Mouse (Mus musculus): ENCODE data around the gene Hbb-bh1. TPM values are rescaled to one million over a fixed set of nuclear protein-coding genes. Genes with fewer than 3 reads are reported as not detected.

The Hbb-bh1 gene
- 1.3 and 2.5 TPM in 2 replicates for polyA plus RNA-seq (2015; fragmentation: Nextera tagmentation; extraction: Ambion mirVana)

DNA sequence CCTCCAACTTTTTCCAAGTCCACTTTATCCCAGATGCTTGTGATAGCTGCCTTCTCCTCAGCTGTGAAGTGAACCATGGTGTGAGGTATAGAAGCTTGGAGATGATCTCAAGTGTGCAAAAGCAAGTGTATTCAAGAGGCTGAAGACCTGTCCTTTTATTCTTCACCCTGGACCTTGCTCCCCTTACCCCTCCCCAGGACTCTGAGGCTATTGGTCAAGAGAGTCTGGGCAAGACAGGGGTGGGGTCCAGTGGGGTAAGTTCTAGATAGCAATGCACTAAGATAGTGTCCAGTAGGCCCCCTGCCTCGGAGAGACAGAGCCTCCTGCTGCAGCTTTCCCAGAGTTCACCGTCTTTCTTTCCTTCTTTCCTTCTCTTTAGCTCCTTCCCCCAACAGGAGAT lies at the start of gene Hbb-bh1:
Hbb-bh1 (minus strand) TSS at position 131 of the 400 bp plus-strand sequence.
- WGBS = 94% methylated on average over 2 of the region's 2 CpGs
- Histone ChIP-seq H3K27me3 (no peaks in the 10 kb centered on the region), H3K9ac (no peak within 1 kb of the TSS), H3K4me3 (no peak within 1 kb of the TSS), H3K4me2 (no peak within 1 kb of the TSS), H3K9me3 (no peaks in the 10 kb centered on the region), H3K36me3 (no peaks in the 10 kb centered on the region), H3K27ac (replicated peaks) (no peak within 1 kb of the TSS), H3K4me1 (replicated peaks) (no peaks in the 10 kb centered on the region)
- ATAC-seq (ENCODE audit: low FRiP score, low read depth) = no peak

DNA sequence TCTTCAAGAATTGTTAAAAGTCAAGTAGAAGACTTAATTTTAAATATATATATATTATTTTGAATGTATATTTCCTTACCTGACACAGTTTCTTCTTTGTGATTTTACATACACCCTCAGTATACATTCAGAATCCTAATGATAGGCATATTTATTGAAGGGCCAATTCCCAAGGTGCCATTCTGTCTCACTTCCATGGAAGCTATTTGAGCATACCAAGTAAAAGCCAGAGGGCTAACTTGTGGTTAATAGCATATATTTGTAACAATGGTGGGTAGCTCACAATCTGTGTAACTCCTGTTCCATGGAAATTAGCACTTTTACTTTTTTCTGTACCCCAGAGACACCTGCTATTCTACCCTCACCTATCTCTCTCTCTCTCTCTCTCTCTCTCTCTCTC lies 43.2 kb upstream of the Hbb-bh1 start, which contains the start of gene Olfr66:
Olfr66 (minus strand) TSS at position 101 of the 400 bp plus-strand sequence.
- Histone ChIP-seq H3K4me2 (no peak within 1 kb of the TSS), H3K4me1 (replicated peaks) (no peaks in the 10 kb centered on the region), H3K9me3 (no peaks in the 10 kb centered on the region), H3K9ac (no peak within 1 kb of the TSS), H3K27ac (replicated peaks) (no peak within 1 kb of the TSS), H3K4me3 (no peak within 1 kb of the TSS), H3K27me3 (no peaks in the 10 kb centered on the region), H3K36me3 (no peaks in the 10 kb centered on the region)
- ATAC-seq (ENCODE audit: low FRiP score, low read depth) = no peak

DNA sequence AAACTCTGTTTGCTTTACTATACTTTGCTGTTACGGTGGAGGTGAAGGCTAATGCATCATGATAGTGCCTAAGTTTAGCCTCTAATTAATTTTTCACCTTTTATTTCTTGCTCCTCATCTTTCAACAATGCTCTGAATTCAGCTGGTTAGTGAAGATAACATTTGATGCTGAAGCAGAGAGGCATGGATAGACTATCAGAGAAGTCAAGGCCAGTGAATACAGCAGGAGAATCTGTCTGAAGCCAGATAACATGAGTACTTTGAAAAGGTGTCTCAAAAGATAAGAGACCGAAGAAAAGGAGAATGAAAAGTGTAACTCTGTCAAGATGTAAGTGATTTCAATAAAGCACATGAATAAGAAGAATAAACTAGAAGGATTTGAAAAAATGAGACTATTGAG lies 34.1 kb upstream of the Hbb-bh1 start:
- Histone ChIP-seq H3K27ac (replicated peaks) (no peak overlapping the region), H3K4me1 (replicated peaks) (no peaks in the 10 kb centered on the region), H3K9ac (no peak overlapping the region), H3K4me2 (no peak overlapping the region), H3K36me3 (no peaks in the 10 kb centered on the region), H3K9me3 (no peaks in the 10 kb centered on the region), H3K4me3 (no peak overlapping the region), H3K27me3 (no peaks in the 10 kb centered on the region)
- WGBS = 89% methylated on average over 2 of the region's 2 CpGs
- no peak for ATAC-seq (ENCODE audit: low FRiP score, low read depth)

DNA sequence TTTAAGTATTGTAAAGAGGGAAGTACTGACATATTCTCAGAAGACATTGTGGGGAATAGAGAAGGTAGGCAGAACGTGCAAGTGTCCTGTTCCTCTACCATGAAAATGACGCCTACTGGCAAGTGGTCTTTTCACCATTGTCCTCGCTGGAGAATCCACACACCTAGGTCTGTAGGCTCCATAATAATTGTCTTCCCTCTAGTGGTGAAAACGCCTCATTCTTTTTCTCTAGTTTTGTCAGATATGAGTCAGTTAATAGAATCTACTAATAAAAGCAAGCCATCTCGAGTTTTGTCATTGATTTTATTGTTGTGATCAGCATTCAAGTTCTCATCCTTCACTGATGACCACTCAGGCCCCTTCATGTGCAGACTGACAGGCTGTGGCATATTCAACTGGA lies 31.5 kb upstream of the Hbb-bh1 start:
- no peaks in the 10 kb centered on the region for H3K9me3 ChIP-seq
- no peaks in the 10 kb centered on the region for H3K27me3 ChIP-seq
- 56% methylated on average over 5 of the region's 5 CpGs for WGBS
- H3K4me2 ChIP-seq = no peak overlapping the region
- no peak overlapping the region for H3K4me3 ChIP-seq
- no peaks in the 10 kb centered on the region for H3K36me3 ChIP-seq
- no peak overlapping the region for H3K9ac ChIP-seq
- ATAC-seq (ENCODE audit: low FRiP score, low read depth) = no peak
- no peak overlapping the region for H3K27ac ChIP-seq (replicated peaks)
- no peaks in the 10 kb centered on the region for H3K4me1 ChIP-seq (replicated peaks)

DNA sequence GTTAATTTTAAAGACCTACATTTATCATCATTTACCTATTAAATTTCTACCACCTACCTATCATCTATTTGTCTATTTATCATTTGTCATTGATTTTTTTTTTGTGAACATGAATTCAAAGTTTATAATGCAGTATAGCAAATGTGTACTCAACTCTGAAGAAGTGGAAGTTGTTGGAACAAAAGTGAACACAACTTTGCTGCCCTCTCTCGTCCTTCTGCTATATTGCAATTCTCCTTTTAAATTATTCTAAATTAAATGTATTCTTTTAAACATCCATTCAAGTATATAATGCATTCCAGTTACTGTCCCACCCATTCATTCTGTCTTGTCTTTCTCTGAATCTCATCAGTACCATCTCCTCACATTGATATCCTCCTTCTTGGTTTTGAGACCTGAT lies 30.1 kb upstream of the Hbb-bh1 start:
- no peak overlapping the region for H3K9ac ChIP-seq
- H3K36me3 ChIP-seq = no peaks in the 10 kb centered on the region
- H3K4me1 ChIP-seq (replicated peaks) = no peaks in the 10 kb centered on the region
- H3K9me3 ChIP-seq = no peaks in the 10 kb centered on the region
- 20% methylated on average over 1 of the region's 1 CpGs for WGBS
- H3K4me2 ChIP-seq = no peak overlapping the region
- no peak for ATAC-seq (ENCODE audit: low FRiP score, low read depth)
- H3K27ac ChIP-seq (replicated peaks) = no peak overlapping the region
- no peak overlapping the region for H3K4me3 ChIP-seq
- H3K27me3 ChIP-seq = no peaks in the 10 kb centered on the region

DNA sequence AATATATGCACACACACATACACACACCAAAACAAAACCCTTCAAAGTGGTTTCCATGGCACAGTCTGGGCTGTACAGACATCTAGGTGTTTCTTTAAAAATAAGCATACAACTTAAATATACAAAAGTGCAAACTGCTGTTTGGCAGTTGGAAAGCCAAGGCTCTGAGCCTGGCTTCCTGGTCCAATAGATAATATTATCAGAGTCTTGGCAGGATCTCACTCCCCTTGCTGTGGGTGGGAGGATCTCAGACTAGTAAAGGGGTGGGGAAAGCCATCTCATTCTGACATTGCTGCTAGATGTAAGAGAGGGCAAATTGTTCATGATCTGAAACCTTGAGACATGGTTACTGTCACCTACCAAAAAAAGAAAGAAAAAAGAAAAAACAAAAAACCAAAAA lies 27.7 kb upstream of the Hbb-bh1 start:
- no peak overlapping the region for H3K4me3 ChIP-seq
- H3K4me1 ChIP-seq (replicated peaks) = no peaks in the 10 kb centered on the region
- no peaks in the 10 kb centered on the region for H3K27me3 ChIP-seq
- H3K27ac ChIP-seq (replicated peaks) = no peak overlapping the region
- H3K36me3 ChIP-seq = no peaks in the 10 kb centered on the region
- ATAC-seq (ENCODE audit: low FRiP score, low read depth) = no peak
- no peaks in the 10 kb centered on the region for H3K9me3 ChIP-seq
- no peak overlapping the region for H3K9ac ChIP-seq
- no peak overlapping the region for H3K4me2 ChIP-seq

DNA sequence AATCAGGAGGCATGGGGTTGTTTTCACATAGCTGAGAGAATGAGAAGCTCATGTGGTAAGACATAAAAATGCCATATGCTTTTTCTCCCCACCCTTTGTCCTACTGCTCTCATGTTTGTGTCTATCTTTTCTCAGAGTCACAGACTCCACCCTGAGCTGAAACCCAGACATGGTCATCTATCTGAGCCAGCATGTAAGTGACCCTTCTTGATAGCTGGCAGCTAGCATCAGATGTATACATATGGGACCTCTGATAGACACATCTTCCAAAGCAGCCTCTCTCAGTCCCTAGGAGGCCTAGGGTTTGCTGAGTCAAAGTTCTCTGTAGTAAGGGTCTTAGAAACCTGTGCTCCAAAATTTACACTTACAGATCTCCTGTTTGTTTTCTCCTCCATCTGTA lies 22.8 kb upstream of the Hbb-bh1 start:
- ATAC-seq (ENCODE audit: low FRiP score, low read depth) = no peak
- H3K4me3 ChIP-seq = no peak overlapping the region
- no peaks in the 10 kb centered on the region for H3K36me3 ChIP-seq

DNA sequence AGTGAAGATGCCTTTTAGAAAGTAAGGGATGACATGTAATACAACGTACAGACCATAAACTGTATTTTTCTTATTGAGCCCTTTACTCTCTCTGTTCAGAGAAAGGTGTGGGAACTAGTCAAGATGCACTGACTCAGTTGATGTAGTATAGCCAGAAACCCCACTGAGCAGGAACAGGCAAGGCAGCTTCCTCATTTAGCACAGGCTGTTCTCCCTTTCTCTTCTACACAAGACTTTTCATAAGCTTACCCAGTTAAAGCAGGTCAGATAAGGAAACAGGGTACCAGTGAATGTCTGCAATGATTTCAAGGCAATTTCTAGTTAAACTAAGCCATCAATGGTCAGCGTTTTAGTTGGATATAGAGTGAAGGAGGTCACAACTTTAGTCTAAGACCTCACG lies 18.6 kb upstream of the Hbb-bh1 start:
- no peak for ATAC-seq (ENCODE audit: low FRiP score, low read depth)

More for the DNA sequence above, 22.8 kb upstream of the Hbb-bh1 start:
- Histone ChIP-seq H3K9ac (no peak overlapping the region), H3K4me1 (replicated peaks) (no peaks in the 10 kb centered on the region), H3K27ac (replicated peaks) (no peak overlapping the region), H3K27me3 (no peaks in the 10 kb centered on the region), H3K4me2 (no peak overlapping the region), H3K9me3 (no peaks in the 10 kb centered on the region)

DNA sequence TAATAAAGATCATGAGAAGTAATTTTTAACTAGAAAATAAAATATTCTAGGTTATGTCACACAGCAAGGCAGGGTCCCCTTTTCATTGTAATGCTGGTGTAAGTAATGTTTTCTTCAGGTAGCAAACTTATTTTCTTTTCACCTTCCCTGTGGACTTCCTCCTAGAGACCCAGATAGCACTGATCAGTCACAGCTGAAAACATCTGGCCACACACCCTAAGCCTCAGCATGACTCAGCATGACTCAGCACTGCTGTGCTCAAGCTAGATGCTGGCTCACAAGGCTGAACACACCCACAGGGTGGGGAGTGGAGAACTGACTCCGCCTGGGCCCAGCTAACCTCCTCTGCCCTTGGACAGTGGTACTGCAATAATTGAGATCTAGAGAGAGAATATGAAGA lies 17.9 kb upstream of the Hbb-bh1 start:
- Histone ChIP-seq H3K9ac (no peak overlapping the region), H3K36me3 (no peaks in the 10 kb centered on the region), H3K4me2 (no peak overlapping the region), H3K9me3 (no peaks in the 10 kb centered on the region), H3K27ac (replicated peaks) (no peak overlapping the region), H3K27me3 (no peaks in the 10 kb centered on the region), H3K4me1 (replicated peaks) (no peaks in the 10 kb centered on the region), H3K4me3 (no peak overlapping the region)
- no peak for ATAC-seq (ENCODE audit: low FRiP score, low read depth)
- 71% methylated on average over 1 of the region's 1 CpGs for WGBS

More for the DNA sequence above, 18.6 kb upstream of the Hbb-bh1 start:
- H3K27me3 ChIP-seq = no peaks in the 10 kb centered on the region
- no peak overlapping the region for H3K27ac ChIP-seq (replicated peaks)
- no peaks in the 10 kb centered on the region for H3K36me3 ChIP-seq
- 83% methylated on average over 3 of the region's 3 CpGs for WGBS
- no peaks in the 10 kb centered on the region for H3K4me1 ChIP-seq (replicated peaks)
- H3K4me2 ChIP-seq = no peak overlapping the region
- no peak overlapping the region for H3K9ac ChIP-seq
- H3K9me3 ChIP-seq = no peaks in the 10 kb centered on the region
- no peak overlapping the region for H3K4me3 ChIP-seq

DNA sequence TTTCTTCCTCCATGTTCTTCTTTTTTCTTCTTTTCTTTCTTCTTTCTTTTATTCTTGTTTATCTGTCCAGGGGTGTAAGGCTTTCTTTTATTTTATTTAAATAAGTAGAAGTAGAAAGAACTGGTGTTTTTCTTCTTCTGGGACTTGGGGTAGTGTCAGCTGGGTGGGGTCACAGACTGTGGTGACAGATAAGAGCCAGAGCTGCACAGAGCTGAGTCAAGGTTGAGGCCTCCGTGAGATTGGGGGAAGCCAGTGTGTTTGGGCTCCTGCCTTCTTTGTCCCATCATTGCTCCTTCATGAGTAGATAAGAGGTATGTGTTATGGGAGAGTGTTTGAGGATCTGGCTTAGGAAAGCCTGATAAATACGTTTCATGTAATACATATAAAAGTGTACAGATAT lies 16.1 kb upstream of the Hbb-bh1 start:
- Histone ChIP-seq H3K4me1 (replicated peaks) (no peaks in the 10 kb centered on the region), H3K9ac (no peak overlapping the region), H3K27ac (replicated peaks) (no peak overlapping the region), H3K4me2 (no peak overlapping the region), H3K27me3 (no peaks in the 10 kb centered on the region), H3K4me3 (no peak overlapping the region), H3K36me3 (no peaks in the 10 kb centered on the region), H3K9me3 (no peaks in the 10 kb centered on the region)
- no peak for ATAC-seq (ENCODE audit: low FRiP score, low read depth)
- WGBS = 80% methylated on average over 2 of the region's 2 CpGs

DNA sequence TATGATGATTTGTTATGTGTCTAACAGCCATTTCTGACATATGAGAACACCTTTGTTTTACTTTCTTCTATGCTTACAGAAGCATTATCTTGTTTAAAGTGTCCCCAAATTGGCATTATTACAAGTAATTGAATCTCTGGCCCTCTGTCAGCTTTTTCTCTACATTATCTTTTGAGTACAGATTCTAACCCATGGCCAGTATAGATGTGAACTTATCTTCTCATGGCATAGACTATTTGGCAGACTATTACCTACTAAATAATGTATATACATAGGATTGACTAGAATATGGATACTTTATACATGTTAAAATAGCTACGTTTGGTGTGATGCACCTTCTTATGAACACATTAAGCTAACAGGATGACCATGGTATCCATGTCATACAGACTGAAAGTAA lies 11.7 kb upstream of the Hbb-bh1 start:
- 71% methylated on average over 1 of the region's 1 CpGs for WGBS
- Histone ChIP-seq H3K4me3 (no peak overlapping the region), H3K4me1 (replicated peaks) (no peaks in the 10 kb centered on the region), H3K27ac (replicated peaks) (no peak overlapping the region), H3K27me3 (no peaks in the 10 kb centered on the region), H3K36me3 (no peaks in the 10 kb centered on the region), H3K9ac (no peak overlapping the region), H3K4me2 (no peak overlapping the region), H3K9me3 (no peaks in the 10 kb centered on the region)
- ATAC-seq (ENCODE audit: low FRiP score, low read depth) = no peak

DNA sequence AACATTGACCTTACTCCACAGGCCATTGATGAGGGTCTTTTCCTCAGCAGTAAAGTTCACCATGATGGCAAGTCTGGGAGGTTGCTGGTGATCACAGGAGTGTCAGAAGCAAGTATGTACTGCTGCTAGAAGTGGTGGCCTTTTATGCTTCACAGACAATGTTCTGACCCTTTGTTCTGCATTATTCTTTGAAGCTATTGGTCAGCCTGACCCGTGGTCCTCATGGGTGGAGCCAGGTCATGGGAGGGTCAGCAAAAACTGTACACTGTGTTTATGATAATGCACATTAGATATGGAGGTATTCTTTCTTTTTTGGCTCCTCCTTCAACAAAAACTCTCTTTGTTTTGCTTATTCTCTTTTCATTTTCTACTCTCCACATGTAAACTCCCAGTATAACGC lies 10.1 kb upstream of the Hbb-bh1 start, which contains the start of gene Hbb-y:
Hbb-y (minus strand) TSS at position 127 of the 400 bp plus-strand sequence.
- H3K9me3 ChIP-seq = no peaks in the 10 kb centered on the region
- H3K4me2 ChIP-seq = no peak within 1 kb of the TSS
- 65% methylated on average over 2 of the region's 2 CpGs for WGBS
- no peak within 1 kb of the TSS for H3K4me3 ChIP-seq
- H3K9ac ChIP-seq = no peak within 1 kb of the TSS
- H3K27me3 ChIP-seq = no peaks in the 10 kb centered on the region
- no peaks in the 10 kb centered on the region for H3K4me1 ChIP-seq (replicated peaks)
- H3K27ac ChIP-seq (replicated peaks) = no peak within 1 kb of the TSS
- ATAC-seq (ENCODE audit: low FRiP score, low read depth) = no peak
- no peaks in the 10 kb centered on the region for H3K36me3 ChIP-seq

DNA sequence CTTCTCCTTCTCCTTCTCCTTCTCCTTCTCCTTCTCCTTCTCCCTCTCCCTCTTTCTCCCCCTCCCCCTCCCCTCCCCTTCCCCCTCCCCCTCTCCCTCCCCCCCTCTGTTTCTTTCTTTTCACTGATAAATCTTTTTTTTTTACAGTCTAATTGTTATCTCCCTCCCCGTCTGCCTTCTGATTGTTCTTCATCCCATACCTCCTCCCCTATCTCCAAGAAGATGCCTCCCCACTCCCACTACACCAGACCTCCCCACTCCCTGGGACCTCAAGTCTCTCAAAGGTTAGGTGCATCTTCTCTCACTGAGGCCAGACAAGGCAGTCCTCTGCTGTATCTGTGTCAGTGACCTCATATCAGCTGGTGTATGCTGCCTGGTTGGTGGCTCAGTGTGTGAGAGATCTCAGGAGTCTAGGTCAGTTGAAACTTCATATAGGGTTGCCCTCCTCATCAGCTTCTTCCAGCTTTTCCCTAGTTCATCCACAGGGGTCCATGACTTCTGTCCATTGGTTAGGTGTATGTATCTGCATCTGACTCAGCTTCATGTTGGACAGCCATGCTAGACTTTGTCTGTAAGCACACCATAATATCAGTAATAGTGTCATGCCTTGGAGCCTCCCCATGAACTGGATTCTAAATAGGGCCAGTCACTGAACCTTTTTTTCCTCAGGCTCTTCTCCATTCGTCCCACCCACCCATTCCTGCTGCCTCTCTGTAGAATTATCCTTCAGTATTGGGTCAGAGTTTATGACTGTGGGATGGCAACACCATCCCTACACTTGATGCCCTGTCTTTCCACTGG lies 1.8 kb upstream of the Hbb-bh1 start:
- Histone ChIP-seq H3K9ac (no peak overlapping the region), H3K27ac (replicated peaks) (no peak overlapping the region), H3K9me3 (no peaks in the 10 kb centered on the region), H3K4me2 (no peak overlapping the region), H3K36me3 (no peaks in the 10 kb centered on the region), H3K27me3 (no peaks in the 10 kb centered on the region), H3K4me1 (replicated peaks) (no peaks in the 10 kb centered on the region), H3K4me3 (no peak overlapping the region)
- no peak for ATAC-seq (ENCODE audit: low FRiP score, low read depth)
- 67% methylated on average over 2 of the region's 2 CpGs for WGBS

Data from hindbrain, embryonic 15.5 days (tissue).